Mouse (Mus musculus) heart, embryonic 11.5 days (tissue): ENCODE measurements around the gene Tmeff1. TPM values are rescaled to one million over a fixed set of nuclear protein-coding genes. Genes with fewer than 3 reads are reported as not detected.

ENCODE experiments used
- ATAC-seq: fragments of 200-750 bp; cut with Nextera tagmentation; replicated peaks from 2 replicates; pipeline ENCODE4 v1.8.0; 2017; ENCODE audit warnings: moderate library complexity; ENCODE audit not compliant: insufficient number of reproducible peaks, low FRiP score, low TSS enrichment
- H3K27ac ChIP-seq: fragments of 300-500 bp; sonication (generic); 2 replicates; pipeline ENCODE4 v1.5.1; 2014; ENCODE audit warnings: mild to moderate bottlenecking, low read depth, low read length
- H3K27me3 ChIP-seq: fragments of 300-500 bp; sonication (generic); 2 replicates; pipeline ENCODE4 v1.6.1; 2014; ENCODE audit warnings: mild to moderate bottlenecking, low read length, mixed read lengths; ENCODE audit not compliant: control insufficient read depth, insufficient read depth
- H3K36me3 ChIP-seq: fragments of 300-500 bp; sonication (generic); 2 replicates; pipeline ENCODE4 v1.6.1; 2014; ENCODE audit warnings: mild to moderate bottlenecking, low read length, moderate library complexity, mixed read lengths; ENCODE audit not compliant: control insufficient read depth, insufficient read depth
- H3K4me1 ChIP-seq: fragments of 300-500 bp; sonication (generic); 2 replicates; pipeline ENCODE4 v1.6.1; 2014; ENCODE audit warnings: low read length; ENCODE audit not compliant: control insufficient read depth, insufficient read depth
- H3K4me2 ChIP-seq: fragments of 300-500 bp; sonication (generic); 2 replicates; pipeline ENCODE4 v1.6.1; 2014; ENCODE audit warnings: mild to moderate bottlenecking, moderate library complexity
- H3K4me3 ChIP-seq: fragments of 300-500 bp; sonication (generic); 2 replicates; pipeline ENCODE4 v1.5.1; 2014; ENCODE audit warnings: low read depth, low read length
- H3K9ac ChIP-seq: fragments of 300-500 bp; sonication (generic); 2 replicates; pipeline ENCODE4 v1.6.1; 2014; ENCODE audit warnings: mild to moderate bottlenecking, low read depth, low read length, moderate library complexity
- H3K9me3 ChIP-seq: fragments of 300-500 bp; sonication (generic); replicated peaks from 2 replicates; pipeline ENCODE4 v1.6.1; 2016; ENCODE audit warnings: low read length; ENCODE audit not compliant: control insufficient read depth
- WGBS: fragments of 180-500 bp; shearing (Covaris S2); extraction: QIAGEN DNeasy Blood & Tissue Kit; methylation state at CpG from one replicate; pipeline ENCODE4 v1.1.7; 2014; ENCODE audit not compliant: insufficient replicate concordance; 5-methylcytosine and 5-hydroxymethylcytosine counted together
- polyA plus RNA-seq: library from polyadenylated mRNA; unstranded; fragments of >200 nt; fragmentation: Nextera tagmentation; extraction: Ambion mirVana; gene quantifications from 2 replicates; pipeline ENCODE4 v1.2.1, GENCODE M21; 2014

Tmeff1 gene
- polyA plus RNA-seq, 1 experiment from 2014 or later, result 51.2 TPM

DNA sequence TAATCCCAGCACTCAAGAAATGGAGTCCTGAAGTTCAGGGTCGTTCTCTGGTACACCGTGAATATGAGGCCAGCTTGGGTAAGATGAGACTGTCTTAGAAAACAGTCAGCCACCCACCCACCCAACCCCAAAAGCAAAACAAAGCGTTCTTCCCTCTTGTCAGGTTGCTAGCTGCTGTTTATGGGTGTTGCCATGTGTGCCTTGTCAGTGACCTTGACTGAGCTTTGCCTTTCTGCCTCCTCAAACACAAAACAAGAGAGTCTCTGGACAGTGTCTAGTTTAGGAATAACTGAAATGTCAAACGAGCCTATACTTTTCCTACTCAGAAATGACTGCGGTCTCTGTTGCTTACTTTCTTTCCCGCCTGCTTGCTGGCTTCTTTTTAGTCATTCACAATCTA is 37.3 kb downstream of the Tmeff1 start:
- H3K27ac ChIP-seq, result no peak overlapping the region
- H3K4me1 ChIP-seq, result no peaks in the 10 kb centered on the region
- no peak overlapping the region for H3K4me2 ChIP-seq
- no peak overlapping the region for H3K4me3 ChIP-seq
- no peak overlapping the region for H3K9ac ChIP-seq
- no peaks in the 10 kb centered on the region for H3K9me3 ChIP-seq
- WGBS, result 84% methylated on average over 6 of the region's 6 CpGs
- no peak for ATAC-seq
- H3K27me3 ChIP-seq, result no peaks in the 10 kb centered on the region
- H3K36me3 ChIP-seq, result peaks cover 10% of the 10 kb centered on the region

DNA sequence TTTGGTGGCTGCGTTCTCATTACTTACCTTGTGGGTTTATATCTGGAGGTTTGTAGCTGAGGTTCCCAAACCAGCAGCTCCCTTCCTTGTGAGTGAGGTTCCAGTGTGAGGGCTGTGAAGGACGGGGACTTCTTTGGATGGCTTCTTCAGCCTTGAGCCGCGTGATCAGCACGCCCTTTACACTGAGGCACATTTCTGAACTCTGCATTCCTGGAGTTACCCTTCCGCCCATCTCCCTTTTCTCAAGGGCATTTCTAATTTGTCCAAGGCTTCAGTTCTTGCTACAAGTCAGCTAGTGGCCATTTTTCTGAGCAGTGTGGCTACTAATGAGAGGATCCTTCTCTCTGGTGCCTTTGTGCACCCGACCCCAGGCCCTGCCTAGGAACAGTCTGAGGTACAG is 38.0 kb downstream of the Tmeff1 start:
- no peak for ATAC-seq

DNA sequence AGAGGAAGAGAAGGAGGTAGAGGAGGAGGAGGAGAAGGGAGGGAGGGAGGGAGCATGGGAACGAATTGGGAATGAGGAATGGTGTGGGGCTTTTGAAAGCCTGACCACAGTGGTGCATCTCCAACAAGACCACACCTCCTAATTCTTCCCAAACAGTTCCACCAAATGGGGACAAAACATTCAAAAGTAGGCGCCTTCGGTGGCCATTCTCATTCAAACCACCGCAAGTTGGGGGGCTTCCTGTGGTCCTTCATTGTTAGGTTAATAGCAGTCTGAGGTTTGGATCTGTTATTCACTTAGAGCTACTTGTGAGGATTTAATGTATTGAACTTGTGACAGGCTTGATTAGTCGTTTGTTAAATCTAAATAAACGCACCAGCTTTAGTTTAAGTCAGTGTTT is 40.0 kb downstream of the Tmeff1 start:
- H3K4me2 ChIP-seq, result no peak overlapping the region
- 89% methylated on average over 6 of the region's 6 CpGs for WGBS

More for the DNA sequence above, 38.0 kb downstream of the Tmeff1 start:
- Histone ChIP-seq H3K4me2 (no peak overlapping the region), H3K27me3 (no peaks in the 10 kb centered on the region), H3K4me3 (no peak overlapping the region), H3K4me1 (no peaks in the 10 kb centered on the region), H3K27ac (no peak overlapping the region), H3K9ac (no peak overlapping the region), H3K9me3 (no peaks in the 10 kb centered on the region), H3K36me3 (peaks cover 10% of the 10 kb centered on the region)
- WGBS, result 81% methylated on average over 7 of the region's 7 CpGs

DNA sequence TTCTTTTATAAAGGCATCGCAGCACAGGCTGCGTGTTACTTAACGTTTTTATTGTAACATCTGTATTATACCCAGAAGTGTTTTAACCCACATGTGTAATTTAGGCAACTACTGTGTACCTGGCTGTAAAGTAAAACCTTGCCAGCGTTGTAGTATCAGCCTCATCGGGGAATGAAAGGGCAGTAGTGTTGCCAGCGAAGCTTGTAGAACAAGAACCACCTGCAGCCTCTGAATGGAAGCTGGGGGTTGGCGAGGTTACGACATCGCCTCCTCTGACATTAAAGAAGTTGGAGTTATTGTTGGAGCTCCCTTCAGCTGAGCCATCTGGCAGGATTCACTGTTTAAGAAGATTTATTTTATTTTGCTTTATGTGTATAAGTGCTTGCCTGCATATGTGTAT is 40.9 kb downstream of the Tmeff1 start:
- ATAC-seq, result no peak
- no peak overlapping the region for H3K9ac ChIP-seq
- no peak overlapping the region for H3K27ac ChIP-seq
- H3K4me1 ChIP-seq, result no peaks in the 10 kb centered on the region
- H3K9me3 ChIP-seq, result no peaks in the 10 kb centered on the region
- H3K36me3 ChIP-seq, result peaks cover 13% of the 10 kb centered on the region
- no peaks in the 10 kb centered on the region for H3K27me3 ChIP-seq
- 83% methylated on average over 9 of the region's 9 CpGs for WGBS
- H3K4me3 ChIP-seq, result no peak overlapping the region
- H3K4me2 ChIP-seq, result no peak overlapping the region

More for the DNA sequence above, 40.0 kb downstream of the Tmeff1 start:
- Histone ChIP-seq H3K27me3 (no peaks in the 10 kb centered on the region), H3K9ac (no peak overlapping the region), H3K9me3 (no peaks in the 10 kb centered on the region), H3K4me1 (no peaks in the 10 kb centered on the region), H3K4me3 (no peak overlapping the region), H3K36me3 (peaks cover 13% of the 10 kb centered on the region), H3K27ac (no peak overlapping the region)
- ATAC-seq, result no peak

DNA sequence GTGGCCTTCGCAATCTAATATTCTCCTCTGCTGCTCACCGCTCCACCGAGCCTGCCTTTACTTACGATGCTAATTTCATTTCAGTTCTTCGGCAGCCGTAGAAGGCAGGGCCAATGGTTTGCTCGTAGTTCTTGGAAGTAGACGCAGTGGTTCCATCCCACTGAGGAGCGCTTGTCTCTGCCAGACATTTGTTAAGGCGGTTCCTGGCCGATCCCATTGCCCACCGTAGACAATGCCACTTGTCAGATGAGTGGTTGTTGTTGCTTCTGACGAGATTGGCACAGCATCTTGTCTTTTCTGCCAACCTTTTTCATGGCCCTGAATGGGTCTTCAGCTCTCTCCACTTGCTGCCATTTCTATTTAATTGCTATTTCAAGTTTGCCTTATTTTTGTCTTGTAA is 44.5 kb downstream of the Tmeff1 start:
- no peak overlapping the region for H3K9ac ChIP-seq
- WGBS, result 96% methylated on average over 13 of the region's 13 CpGs
- no peaks in the 10 kb centered on the region for H3K9me3 ChIP-seq
- no peaks in the 10 kb centered on the region for H3K27me3 ChIP-seq
- no peak overlapping the region for H3K4me2 ChIP-seq
- H3K4me3 ChIP-seq, result no peak overlapping the region
- H3K27ac ChIP-seq, result no peak overlapping the region
- H3K4me1 ChIP-seq, result no peaks in the 10 kb centered on the region
- peaks cover 11% of the 10 kb centered on the region for H3K36me3 ChIP-seq
- no peak for ATAC-seq

DNA sequence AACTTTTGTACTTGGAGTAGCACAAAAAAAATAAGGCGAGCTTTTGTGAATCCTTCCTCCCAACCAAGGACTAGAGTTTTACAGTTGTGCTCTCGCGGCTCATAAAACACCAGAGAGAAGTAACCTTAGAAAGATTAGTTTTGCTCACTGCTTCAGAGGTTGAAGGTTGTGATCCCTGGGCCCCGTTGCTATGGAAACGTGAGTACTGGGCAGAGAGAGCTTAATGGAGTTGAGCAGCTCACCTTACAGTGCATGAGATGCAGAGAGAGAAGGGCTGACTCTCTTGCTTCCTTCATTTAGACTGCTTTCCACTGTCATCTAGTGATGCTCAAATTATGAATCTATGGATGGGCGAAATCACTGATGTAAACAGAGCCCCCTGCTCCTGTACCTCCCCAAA is 48.6 kb downstream of the Tmeff1 start:
- no peaks in the 10 kb centered on the region for H3K9me3 ChIP-seq
- H3K27me3 ChIP-seq, result no peaks in the 10 kb centered on the region
- no peak overlapping the region for H3K4me3 ChIP-seq
- peaks cover 11% of the 10 kb centered on the region for H3K36me3 ChIP-seq
- H3K4me1 ChIP-seq, result peaks cover 6% of the 10 kb centered on the region; the same call in 1 of the 2 replicates
- ATAC-seq, result no peak
- 83% methylated on average over 6 of the region's 6 CpGs for WGBS
- H3K27ac ChIP-seq, result no peak overlapping the region
- no peak overlapping the region for H3K4me2 ChIP-seq
- no peak overlapping the region for H3K9ac ChIP-seq

DNA sequence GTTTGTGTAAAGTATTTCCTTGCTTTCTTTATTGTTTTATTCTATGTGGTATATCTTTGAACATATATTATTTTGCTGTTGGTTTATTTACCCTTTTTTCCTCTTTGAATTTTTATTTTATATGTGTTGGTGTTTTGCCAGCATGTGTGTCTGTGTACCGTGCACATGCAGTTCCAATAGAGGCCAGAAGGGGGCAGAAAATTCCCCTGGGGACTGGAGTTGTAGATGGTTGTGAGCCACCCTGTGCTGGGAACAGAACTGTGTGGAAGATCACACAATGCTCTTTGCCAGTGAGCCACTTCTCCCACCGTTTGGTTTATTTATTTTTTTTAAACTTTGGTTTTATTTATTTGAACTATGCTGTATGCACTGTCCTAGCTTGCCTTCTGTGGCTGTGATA is 49.1 kb downstream of the Tmeff1 start:
- Histone ChIP-seq H3K27ac (no peak overlapping the region), H3K27me3 (no peaks in the 10 kb centered on the region), H3K4me3 (no peak overlapping the region), H3K4me1 (peaks cover 8% of the 10 kb centered on the region; the same call in 1 of the 2 replicates), H3K9me3 (no peaks in the 10 kb centered on the region), H3K9ac (no peak overlapping the region), H3K36me3 (peaks cover 6% of the 10 kb centered on the region), H3K4me2 (no peak overlapping the region)
- 78% methylated on average over 2 of the region's 2 CpGs for WGBS
- ATAC-seq, result no peak

DNA sequence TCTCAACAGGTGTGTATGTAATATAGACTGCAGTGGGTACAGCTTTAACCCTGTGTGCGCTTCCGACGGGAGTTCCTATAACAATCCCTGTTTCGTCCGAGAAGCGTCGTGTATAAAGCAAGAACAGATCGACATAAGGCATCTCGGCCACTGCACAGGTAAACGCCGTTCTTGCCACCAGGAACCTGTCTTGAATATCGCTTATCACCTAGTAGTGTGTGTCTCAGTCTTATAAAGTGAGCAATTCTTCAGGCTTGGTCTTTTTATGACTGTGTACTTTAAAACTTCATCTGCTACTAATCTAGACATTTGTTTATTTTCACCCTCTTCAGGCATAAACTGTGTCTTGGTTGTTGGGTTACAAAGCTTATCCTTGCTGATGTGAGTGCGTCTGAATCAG is 51.9 kb downstream of the Tmeff1 start:
- 90% methylated on average over 13 of the region's 13 CpGs for WGBS
- Histone ChIP-seq H3K4me3 (no peak overlapping the region), H3K27ac (no peak overlapping the region), H3K9ac (no peak overlapping the region), H3K9me3 (no peaks in the 10 kb centered on the region), H3K4me1 (peaks cover 8% of the 10 kb centered on the region; the same call in 1 of the 2 replicates), H3K4me2 (no peak overlapping the region), H3K36me3 (peaks cover 5% of the 10 kb centered on the region; the same call in 1 of the 2 replicates), H3K27me3 (no peaks in the 10 kb centered on the region)
- ATAC-seq, result no peak

DNA sequence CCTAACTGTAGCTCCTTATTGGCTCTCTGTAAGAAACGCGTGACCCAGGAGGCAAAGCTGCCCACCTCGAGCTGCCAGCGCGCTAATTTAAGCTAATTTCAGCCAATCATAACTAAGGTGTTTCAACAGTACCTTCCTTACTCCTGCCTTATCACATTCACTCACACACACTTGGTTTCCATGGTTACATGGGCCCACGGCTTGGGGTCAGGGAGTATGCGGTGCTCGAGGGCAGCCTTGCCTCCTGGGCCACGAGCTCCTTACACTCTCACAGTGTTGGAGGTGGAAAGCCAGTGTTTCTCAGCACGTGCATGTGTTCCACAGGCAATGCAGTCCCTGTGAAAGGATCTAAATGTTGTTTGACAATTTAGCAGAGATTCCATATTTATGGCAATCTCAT is 53.2 kb downstream of the Tmeff1 start:
- no peak overlapping the region for H3K27ac ChIP-seq
- ATAC-seq, result no peak
- H3K4me3 ChIP-seq, result no peak overlapping the region
- H3K9ac ChIP-seq, result no peak overlapping the region
- H3K4me2 ChIP-seq, result no peak overlapping the region
- no peaks in the 10 kb centered on the region for H3K9me3 ChIP-seq
- H3K4me1 ChIP-seq, result peaks cover 8% of the 10 kb centered on the region; the same call in 1 of the 2 replicates
- H3K36me3 ChIP-seq, result peaks cover 5% of the 10 kb centered on the region; the same call in 1 of the 2 replicates
- WGBS, result 66% methylated on average over 10 of the region's 10 CpGs
- no peaks in the 10 kb centered on the region for H3K27me3 ChIP-seq
